Mouse (Mus musculus): ENCODE data around the gene Kctd8. TPM values are rescaled to one million over a fixed set of nuclear protein-coding genes. Genes with fewer than 3 reads are reported as not detected.
"Not testable (repeated sequence)": the region's sequence is repeated elsewhere in the genome, so short reads cannot be mapped to it uniquely, and the experiment has no call there.

Kctd8 gene
- total and polyA plus RNA-seq, 2 experiments from 2014 or later = 0.23 to 1.1 TPM

- Histone ChIP-seq H3K36me3 (replicated peaks; ENCODE audit: control insufficient read depth, insufficient read depth, low read length) (no peaks in the 10 kb centered on the region), H3K4me3 (ENCODE audit: low read depth, low read length) (no peak overlapping the region), H3K9ac (replicated peaks; ENCODE audit: low read depth, low read length) (no peak overlapping the region), H3K4me1 (ENCODE audit: control insufficient read depth, insufficient read depth) (no peaks in the 10 kb centered on the region), H3K4me2 (ENCODE audit: low read depth, low read length) (no peak overlapping the region), H3K9me3 (replicated peaks; ENCODE audit: control insufficient read depth, low read length) (no peaks in the 10 kb centered on the region), H3K27me3 (ENCODE audit: control insufficient read depth, insufficient read depth, low read length) (no peaks in the 10 kb centered on the region), H3K27ac (ENCODE audit: low read depth) (no peak overlapping the region)
- no peak for DNase-seq (ENCODE audit: low spot score)
- WGBS = 36% methylated on average over 6 of the region's 6 CpGs
- TF ChIP-seq EP300 (IDR thresholded peaks at IDR 0.05; ENCODE audit: low read depth) (no peak), CTCF (IDR thresholded peaks at IDR 0.05; ENCODE audit: low read depth) (no peak)
- ATAC-seq (ENCODE audit: insufficient read depth, low read depth) = no peak
Observed at GRCm38 (mm10) chr5:69292353-69292752, 49.1 kb downstream of the Kctd8 start.

- Histone ChIP-seq H3K4me2 (ENCODE audit: low read depth, low read length) (no peak overlapping the region), H3K9ac (replicated peaks; ENCODE audit: low read depth, low read length) (no peak overlapping the region), H3K9me3 (replicated peaks; ENCODE audit: control insufficient read depth, low read length) (no peaks in the 10 kb centered on the region), H3K27me3 (ENCODE audit: control insufficient read depth, insufficient read depth, low read length) (no peaks in the 10 kb centered on the region), H3K4me3 (ENCODE audit: low read depth, low read length) (no peak overlapping the region), H3K36me3 (replicated peaks; ENCODE audit: control insufficient read depth, insufficient read depth, low read length) (no peaks in the 10 kb centered on the region), H3K4me1 (ENCODE audit: control insufficient read depth, insufficient read depth) (no peaks in the 10 kb centered on the region), H3K27ac (ENCODE audit: low read depth) (no peak overlapping the region)
- WGBS = 67% methylated on average over 6 of the region's 6 CpGs
- no peak for DNase-seq (ENCODE audit: low spot score)
- no peak for TF ChIP-seq EP300 (IDR thresholded peaks at IDR 0.05; ENCODE audit: low read depth)
- no peak for TF ChIP-seq CTCF (IDR thresholded peaks at IDR 0.05; ENCODE audit: low read depth)
- no peak for ATAC-seq (ENCODE audit: insufficient read depth, low read depth)
Observed at GRCm38 (mm10) chr5:69284359-69284758, 57.1 kb downstream of the Kctd8 start.

GRCm38 (mm10) chr5:69252366-69252765 lies 89.1 kb downstream of the Kctd8 start:
- Histone ChIP-seq H3K9ac (replicated peaks; ENCODE audit: low read depth, low read length) (no peak overlapping the region), H3K27me3 (ENCODE audit: control insufficient read depth, insufficient read depth, low read length) (no peaks in the 10 kb centered on the region), H3K36me3 (replicated peaks; ENCODE audit: control insufficient read depth, insufficient read depth, low read length) (no peaks in the 10 kb centered on the region), H3K4me3 (ENCODE audit: low read depth, low read length) (no peak overlapping the region), H3K4me2 (ENCODE audit: low read depth, low read length) (no peak overlapping the region), H3K27ac (ENCODE audit: low read depth) (no peak overlapping the region), H3K4me1 (ENCODE audit: control insufficient read depth, insufficient read depth) (no peaks in the 10 kb centered on the region), H3K9me3 (replicated peaks; ENCODE audit: control insufficient read depth, low read length) (no peaks in the 10 kb centered on the region)
- 66% methylated on average over 2 of the region's 2 CpGs for WGBS
- no peak for ATAC-seq (ENCODE audit: insufficient read depth, low read depth)
- TF ChIP-seq EP300 (IDR thresholded peaks at IDR 0.05; ENCODE audit: low read depth) (no peak), CTCF (IDR thresholded peaks at IDR 0.05; ENCODE audit: low read depth) (no peak)
- no peak for DNase-seq (ENCODE audit: low spot score)

- H3K9me3 ChIP-seq (replicated peaks; ENCODE audit: control insufficient read depth, low read length) = no peaks in the 10 kb centered on the region
- H3K27ac ChIP-seq (ENCODE audit: low read depth) = no peak overlapping the region
- H3K27me3 ChIP-seq (ENCODE audit: control insufficient read depth, insufficient read depth, low read length) = no peaks in the 10 kb centered on the region
- DNase-seq (ENCODE audit: low spot score) (no peak), ATAC-seq (ENCODE audit: insufficient read depth, low read depth) (no peak)
- TF ChIP-seq CTCF (IDR thresholded peaks at IDR 0.05; ENCODE audit: low read depth) (no peak), EP300 (IDR thresholded peaks at IDR 0.05; ENCODE audit: low read depth) (no peak)
- no peaks in the 10 kb centered on the region for H3K36me3 ChIP-seq (replicated peaks; ENCODE audit: control insufficient read depth, insufficient read depth, low read length)
- WGBS = 68% methylated on average over 1 of the region's 1 CpGs
- H3K9ac ChIP-seq (replicated peaks; ENCODE audit: low read depth, low read length) = no peak overlapping the region
- H3K4me1 ChIP-seq (ENCODE audit: control insufficient read depth, insufficient read depth) = no peaks in the 10 kb centered on the region
- H3K4me2 ChIP-seq (ENCODE audit: low read depth, low read length) = no peak overlapping the region
- H3K4me3 ChIP-seq (ENCODE audit: low read depth, low read length) = no peak overlapping the region
Observed at GRCm38 (mm10) chr5:69241931-69242330, 99.5 kb downstream of the Kctd8 start.

GRCm38 (mm10) chr5:69233560-69233959 lies 107.9 kb downstream of the Kctd8 start:
- Histone ChIP-seq H3K27me3 (ENCODE audit: control insufficient read depth, insufficient read depth, low read length) (no peaks in the 10 kb centered on the region), H3K4me1 (ENCODE audit: control insufficient read depth, insufficient read depth) (no peaks in the 10 kb centered on the region), H3K9me3 (replicated peaks; ENCODE audit: control insufficient read depth, low read length) (no peaks in the 10 kb centered on the region), H3K27ac (ENCODE audit: low read depth) (no peak overlapping the region), H3K36me3 (replicated peaks; ENCODE audit: control insufficient read depth, insufficient read depth, low read length) (no peaks in the 10 kb centered on the region), H3K4me2 (ENCODE audit: low read depth, low read length) (no peak overlapping the region), H3K4me3 (ENCODE audit: low read depth, low read length) (no peak overlapping the region), H3K9ac (replicated peaks; ENCODE audit: low read depth, low read length) (no peak overlapping the region)
- TF ChIP-seq CTCF (IDR thresholded peaks at IDR 0.05; ENCODE audit: low read depth) = no peak
- no peak for TF ChIP-seq EP300 (IDR thresholded peaks at IDR 0.05; ENCODE audit: low read depth)
- 57% methylated on average over 4 of the region's 4 CpGs for WGBS
- DNase-seq (ENCODE audit: low spot score) (no peak), ATAC-seq (ENCODE audit: insufficient read depth, low read depth) (no peak)

- H3K27me3 ChIP-seq (ENCODE audit: control insufficient read depth, insufficient read depth, low read length); ATAC-seq (ENCODE audit: insufficient read depth, low read depth); H3K27ac ChIP-seq (ENCODE audit: low read depth); H3K4me2 ChIP-seq (ENCODE audit: low read depth, low read length); H3K4me3 ChIP-seq (ENCODE audit: low read depth, low read length); H3K9me3 ChIP-seq (replicated peaks; ENCODE audit: control insufficient read depth, low read length); DNase-seq (ENCODE audit: low spot score); H3K9ac ChIP-seq (replicated peaks; ENCODE audit: low read depth, low read length); H3K36me3 ChIP-seq (replicated peaks; ENCODE audit: control insufficient read depth, insufficient read depth, low read length); H3K4me1 ChIP-seq (ENCODE audit: control insufficient read depth, insufficient read depth): not testable (repeated sequence)
- 72% methylated on average over 1 of the region's 1 CpGs for WGBS
Observed at GRCm38 (mm10) chr5:69231649-69232048, 109.8 kb downstream of the Kctd8 start.

Measured in heart, postnatal 0 days (tissue).